Mouse (Mus musculus) CH12.LX (cell line): Measurements from ENCODE around the gene Pptc7.

Experiments used
- CTCF ChIP-seq, 2 experiments: IDR thresholded peaks in 1 of 2; conservative IDR thresholded peaks in 1 of 2; 2 replicates each; pipeline ENCODE4 v1.5.1; 2011 to 2012; ENCODE audit warnings: low read depth in 2 of 2, low read length in 2 of 2, improper control_type of control experiment in 1 of 2, inconsistent platforms in 1 of 2, mild to moderate bottlenecking in 1 of 2, moderate library complexity in 1 of 2
- ETS1 ChIP-seq: conservative IDR thresholded peaks from 2 replicates; pipeline ENCODE4 v1.6.1; 2012; ENCODE audit warnings: low read depth, mild to moderate bottlenecking, inconsistent platforms, low read length, improper control_type of control experiment, moderate library complexity
- JUND ChIP-seq: conservative IDR thresholded peaks from 2 replicates; pipeline ENCODE4 v1.6.1; 2011; ENCODE audit warnings: low read depth, low read length, improper control_type of control experiment
- MAZ ChIP-seq: IDR thresholded peaks from 2 replicates; pipeline ENCODE4 v1.6.1; 2012; ENCODE audit warnings: low read depth, mild to moderate bottlenecking, inconsistent platforms, low read length, improper control_type of control experiment, moderate library complexity
- MXI1 ChIP-seq: IDR thresholded peaks from 2 replicates; pipeline ENCODE4 v1.6.1; 2011; ENCODE audit warnings: mild to moderate bottlenecking, low read depth, low read length, improper control_type of control experiment
- POLR2A ChIP-seq: IDR thresholded peaks from 2 replicates; pipeline ENCODE4 v1.6.1; 2011; ENCODE audit warnings: low read depth, mild to moderate bottlenecking, improper control_type of control experiment, low read length

DNA sequence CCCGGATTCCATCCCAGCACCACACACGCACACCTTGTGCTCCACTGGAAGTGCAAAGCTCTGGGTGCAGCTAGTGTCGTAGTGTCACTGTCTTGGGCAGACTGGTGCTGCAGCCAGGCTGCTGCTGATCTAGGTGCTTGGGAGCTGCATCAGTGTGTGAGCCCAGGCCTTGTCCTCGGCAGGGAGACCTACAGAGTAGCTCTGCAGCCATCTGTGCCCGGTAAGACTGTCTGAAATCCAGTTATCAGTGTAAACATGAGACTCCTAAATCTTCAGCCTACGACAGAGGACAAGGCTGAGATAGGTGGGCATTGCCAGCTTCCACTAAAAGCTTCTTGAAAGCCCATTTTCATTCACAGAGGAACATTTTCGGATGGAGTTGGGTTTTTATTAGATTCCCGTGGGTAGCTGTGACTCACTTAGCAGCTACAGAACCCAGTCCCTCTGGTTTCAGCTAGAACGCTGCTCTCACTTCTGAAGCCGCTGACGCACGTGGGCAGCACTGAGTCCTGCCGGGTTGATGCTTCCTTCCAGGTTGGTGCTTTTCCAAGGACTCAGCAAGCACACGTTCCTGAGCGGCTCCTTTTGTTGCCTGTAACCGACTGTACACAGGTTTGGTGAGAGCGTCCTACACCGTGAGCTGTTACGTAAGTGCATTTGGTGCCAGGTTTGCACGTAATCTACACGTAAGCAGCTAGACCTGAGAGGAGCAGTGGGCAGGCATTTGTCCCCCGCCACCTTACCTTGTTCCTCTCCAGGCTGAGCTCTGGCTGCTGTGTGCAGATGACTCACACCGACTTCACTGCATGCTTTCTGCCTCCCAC, 40.7 kb downstream of the Pptc7 start:
- TF ChIP-seq CTCF (conservative IDR thresholded peaks at IDR 0.05 in 1 of 2, IDR thresholded peaks at IDR 0.05 in 1 of 2; ENCODE audit: low read depth in 2 of 2, low read length in 2 of 2) (no peak), POLR2A (no peak), ETS1 (no peak), MXI1 (no peak), JUND (no peak), MAZ (no peak)
